Mouse (Mus musculus) cerebellum, adult 18-20 months (tissue): Measurements from ENCODE around the gene Tnfrsf13b.
"Not testable (repeated sequence)": the region's sequence is repeated elsewhere in the genome, so short reads cannot be mapped to it uniquely, and the experiment has no call there.

Experiments
- DNase-seq, 2 experiments: peaks; one replicate each; pipeline ENCODE4 v3.0.0; 2021

Gene Tnfrsf13b

GRCm38 (mm10) chr11:61129305-61129704 is 2.8 kb downstream of the Tnfrsf13b start:
- no peak for DNase-seq

DNA sequence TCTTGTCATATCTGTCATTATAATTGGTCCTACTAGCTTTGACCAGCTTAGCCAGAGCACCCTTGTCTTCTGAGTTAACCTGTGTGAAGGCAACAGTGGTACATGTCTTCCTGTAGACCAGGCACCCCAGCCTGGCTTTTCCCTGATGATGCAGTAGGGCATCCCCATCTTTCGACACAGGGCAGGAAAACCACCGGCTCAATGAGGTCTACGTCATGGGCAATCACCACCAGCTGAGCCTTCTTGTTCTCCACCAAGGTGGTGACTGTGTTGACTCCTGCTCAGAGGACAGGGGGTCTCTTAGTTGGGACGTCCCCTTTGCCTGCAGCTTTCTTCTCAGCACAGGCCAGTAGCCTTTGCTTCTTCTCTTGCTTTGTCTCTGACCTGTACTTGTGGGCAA is 4.1 kb downstream of the Tnfrsf13b start:
- not testable (repeated sequence) for DNase-seq

GRCm38 (mm10) chr11:61132943-61133342 is 6.4 kb downstream of the Tnfrsf13b start:
- DNase-seq = no peak

GRCm38 (mm10) chr11:61141693-61142092 is 15.1 kb downstream of the Tnfrsf13b start:
- DNase-seq = no peak

DNA sequence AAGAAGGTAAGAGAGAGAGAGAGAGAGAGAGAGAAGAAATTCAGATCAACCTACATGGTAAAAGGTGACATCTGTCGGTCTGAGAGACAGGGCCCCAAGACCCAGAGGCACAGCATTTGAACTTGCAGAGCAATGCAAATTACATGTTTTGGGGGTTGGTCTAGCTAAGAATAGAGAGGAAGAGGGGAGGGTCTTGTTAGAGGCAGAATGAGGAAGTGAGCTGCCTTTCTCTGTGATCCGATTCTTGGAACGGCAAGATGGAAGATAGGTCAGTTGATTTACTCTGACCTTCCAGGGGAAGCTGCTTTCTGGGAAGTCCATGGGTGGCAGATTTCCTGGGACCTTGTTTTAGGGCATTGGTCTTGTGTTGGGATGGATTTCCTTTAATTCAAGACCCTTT is 15.7 kb downstream of the Tnfrsf13b start:
- no peak for DNase-seq

GRCm38 (mm10) chr11:61142941-61143530 is 16.5 kb downstream of the Tnfrsf13b start:
- no peak for DNase-seq

- no peak for DNase-seq
These were observed 17.3 kb downstream of the Tnfrsf13b start for GRCm38 (mm10) chr11:61143564-61144469.

DNA sequence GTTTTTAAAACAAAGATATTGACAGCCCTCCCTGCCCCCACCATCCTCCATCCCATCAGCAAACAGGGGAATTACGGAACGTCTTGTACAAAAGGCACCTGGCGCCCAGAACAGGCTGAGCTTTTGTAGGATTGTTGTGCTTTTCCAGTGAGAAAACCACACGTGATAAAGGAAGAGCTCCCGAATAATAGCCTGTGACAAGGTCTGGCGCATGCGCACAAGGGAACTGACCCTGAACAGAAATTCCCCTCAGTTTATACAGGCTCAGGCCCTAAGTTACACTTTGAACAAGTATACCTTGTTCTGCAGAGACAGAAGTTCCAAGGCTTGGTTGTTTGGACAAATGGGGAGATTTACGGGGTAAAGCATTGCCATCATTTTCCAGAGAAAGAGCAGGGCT is 19.0 kb downstream of the Tnfrsf13b start:
- DNase-seq = no peak

DNA sequence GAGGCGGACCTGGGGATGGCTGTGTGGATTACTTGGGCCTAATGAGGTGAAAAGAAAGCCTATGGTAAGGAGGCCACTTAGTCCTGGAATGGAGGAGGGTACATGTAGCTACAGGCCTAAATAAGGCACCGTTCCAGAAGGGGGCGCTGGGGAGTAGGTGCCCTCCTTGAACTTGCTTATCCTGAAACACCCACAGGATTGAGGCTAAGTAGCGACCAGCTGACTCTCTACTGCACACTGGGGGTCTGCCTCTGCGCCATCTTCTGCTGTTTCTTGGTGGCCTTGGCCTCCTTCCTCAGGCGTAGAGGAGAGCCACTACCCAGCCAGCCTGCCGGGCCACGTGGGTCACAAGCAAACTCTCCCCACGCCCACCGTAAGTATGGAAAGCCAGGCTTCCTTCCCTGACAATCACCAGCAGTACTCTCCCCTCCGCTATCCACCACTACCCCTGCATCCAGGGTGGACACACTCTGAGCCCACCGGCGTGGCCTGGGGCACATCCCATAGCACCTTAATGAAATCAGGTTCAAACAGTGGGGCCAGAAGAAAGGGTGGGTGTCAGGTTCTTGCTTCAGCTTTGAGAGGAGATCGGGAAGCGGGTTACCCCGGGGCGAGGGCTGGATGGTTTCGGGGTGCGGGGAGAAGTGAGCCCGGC is 20.2 kb downstream of the Tnfrsf13b start:
- peak; percentile 42 to 49 for DNase-seq

GRCm38 (mm10) chr11:61147300-61147683 is 20.7 kb downstream of the Tnfrsf13b start:
- DNase-seq = peak; percentile 73 to 82

DNA sequence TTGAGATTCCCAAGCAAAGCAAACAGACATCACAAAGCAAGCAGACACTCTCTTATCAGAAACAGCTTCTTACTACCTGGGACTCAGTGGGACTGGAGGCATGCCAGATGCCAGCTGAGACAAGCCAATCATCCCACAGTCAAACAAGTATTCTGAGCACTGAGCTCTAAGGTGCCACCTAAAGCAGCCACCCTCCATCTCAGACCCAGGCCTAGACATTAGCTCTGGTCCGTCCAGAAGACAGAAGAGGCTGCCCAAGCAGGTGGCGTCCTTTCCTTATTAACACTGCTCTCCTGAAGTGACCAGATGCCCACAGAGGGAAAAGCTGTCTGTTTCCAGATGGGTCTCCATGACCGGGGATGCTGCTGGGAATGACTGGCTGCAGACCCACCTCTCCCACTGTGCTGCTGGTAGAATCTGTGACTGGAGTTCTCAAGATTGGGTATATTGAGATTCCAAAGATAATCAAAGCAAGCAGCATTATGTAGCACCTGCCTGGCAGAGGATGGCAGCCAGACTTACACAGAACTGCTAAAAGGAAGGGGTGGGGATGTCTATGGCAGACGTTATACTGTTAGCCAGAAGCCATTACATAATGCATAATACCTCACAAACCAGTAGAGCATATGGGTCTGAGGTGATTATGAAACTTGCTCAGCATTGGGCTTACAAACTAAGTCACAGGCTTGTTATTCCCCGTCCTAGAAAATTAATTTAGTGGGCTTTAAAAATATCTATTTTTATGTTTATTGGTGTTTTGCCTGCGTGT is 23.9 kb downstream of the Tnfrsf13b start:
- no peak for DNase-seq

DNA sequence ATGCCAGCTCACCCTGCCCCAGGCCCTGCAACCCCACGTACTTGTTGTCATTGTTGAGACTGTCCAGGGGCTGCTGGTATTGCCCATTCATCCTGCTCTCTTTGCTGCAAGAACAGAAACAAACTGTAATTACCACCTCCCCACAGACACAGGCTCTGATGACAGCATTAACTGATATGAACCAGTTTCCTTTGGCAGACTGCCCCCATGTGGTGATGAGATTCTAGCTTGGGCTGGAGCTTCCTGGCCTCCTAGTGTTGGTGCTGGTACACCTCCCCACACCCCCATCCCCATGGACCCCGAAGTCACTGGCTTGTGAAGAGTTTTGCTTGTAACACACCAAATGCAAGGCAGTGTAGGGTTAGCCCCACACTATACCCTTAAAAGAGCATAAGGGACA is 29.2 kb downstream of the Tnfrsf13b start:
- peak; percentile 46 to 57 for DNase-seq

GRCm38 (mm10) chr11:61158141-61158540 is 31.6 kb downstream of the Tnfrsf13b start:
- no peak for DNase-seq

DNA sequence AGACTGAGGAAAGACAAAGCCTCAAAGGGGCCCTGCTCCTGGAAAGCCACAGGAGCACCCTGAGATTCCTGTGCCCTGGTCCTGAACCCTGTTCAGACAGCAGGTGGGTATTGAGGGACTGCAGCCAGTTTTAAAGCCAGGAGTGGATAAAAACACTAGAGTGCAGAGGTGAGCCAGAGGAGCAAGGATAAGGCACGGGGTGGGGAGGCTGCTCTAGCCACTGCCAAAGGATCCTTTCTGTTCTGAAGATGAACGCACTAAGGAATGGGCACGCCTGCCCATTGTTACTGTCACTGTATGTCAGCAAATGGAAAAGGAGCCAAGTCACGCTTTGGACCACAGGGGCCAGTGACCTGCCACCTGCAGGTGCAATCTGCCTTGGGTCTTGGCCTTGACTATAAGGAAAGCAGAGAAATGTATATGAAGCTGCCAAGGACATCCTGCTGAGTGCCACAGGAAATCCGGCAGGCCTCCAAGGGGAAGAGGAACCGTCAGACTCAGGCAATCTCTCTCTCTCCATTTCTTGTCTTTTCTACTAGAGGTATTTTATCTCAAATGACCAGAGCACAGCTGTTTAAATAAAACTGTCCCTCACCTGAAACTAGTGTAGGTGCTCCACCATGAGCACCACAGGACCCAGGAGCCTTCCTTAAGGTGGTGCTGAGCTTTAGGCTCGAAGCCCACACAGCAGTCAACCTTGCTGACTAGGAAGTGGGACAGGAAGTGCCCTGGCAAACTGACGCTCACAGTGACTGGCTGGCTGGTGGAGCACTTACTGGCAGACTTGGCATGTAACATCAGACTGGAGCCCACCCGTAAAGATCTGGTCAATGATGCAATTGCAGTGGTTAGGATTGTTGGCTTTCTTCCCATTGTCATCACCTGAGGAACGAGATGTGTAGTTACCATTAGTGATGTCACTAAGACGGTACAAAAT is 33.5 kb downstream of the Tnfrsf13b start:
- peak; percentile 75 to 78 for DNase-seq

DNA sequence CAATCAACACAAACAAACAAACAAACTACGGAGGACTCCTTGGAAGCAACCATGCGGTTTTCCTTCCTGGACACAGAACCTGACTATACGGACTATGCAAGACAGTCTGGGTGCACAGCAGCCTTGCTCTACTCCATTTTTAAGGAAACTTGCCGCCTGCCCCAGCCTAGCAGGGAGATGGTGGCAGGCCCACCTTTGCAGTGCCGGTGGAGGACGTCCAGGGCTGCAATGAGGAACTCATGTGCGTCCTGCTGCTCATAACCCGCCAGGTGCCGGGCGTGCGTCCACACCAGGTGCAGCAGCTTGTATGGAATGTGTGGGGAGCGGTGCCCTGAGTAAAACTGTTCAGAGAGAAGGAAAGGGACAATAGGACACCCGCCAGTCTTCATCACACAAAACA is 34.6 kb downstream of the Tnfrsf13b start:
- DNase-seq = no peak

DNA sequence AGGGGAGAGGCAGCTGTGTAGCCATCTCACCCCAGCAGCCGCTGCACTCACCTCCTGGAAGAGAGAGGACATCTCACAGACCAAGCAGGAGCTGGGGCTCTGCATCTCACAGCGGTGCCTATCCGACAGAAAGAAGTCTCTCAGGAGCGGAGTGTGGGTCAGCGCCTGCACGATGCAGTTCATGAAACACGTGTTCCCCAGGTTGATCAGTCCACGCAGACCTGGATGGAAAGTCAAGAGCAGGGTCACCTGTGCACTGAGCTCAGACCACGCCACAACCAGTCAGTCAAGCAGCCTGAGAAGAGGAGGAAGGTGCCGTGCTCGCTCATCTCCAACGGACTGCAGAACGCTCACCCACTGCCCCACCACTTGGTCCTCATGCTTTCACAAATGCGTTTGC is 36.2 kb downstream of the Tnfrsf13b start:
- DNase-seq = no peak

GRCm38 (mm10) chr11:61163341-61163740 is 36.8 kb downstream of the Tnfrsf13b start:
- no peak for DNase-seq

DNA sequence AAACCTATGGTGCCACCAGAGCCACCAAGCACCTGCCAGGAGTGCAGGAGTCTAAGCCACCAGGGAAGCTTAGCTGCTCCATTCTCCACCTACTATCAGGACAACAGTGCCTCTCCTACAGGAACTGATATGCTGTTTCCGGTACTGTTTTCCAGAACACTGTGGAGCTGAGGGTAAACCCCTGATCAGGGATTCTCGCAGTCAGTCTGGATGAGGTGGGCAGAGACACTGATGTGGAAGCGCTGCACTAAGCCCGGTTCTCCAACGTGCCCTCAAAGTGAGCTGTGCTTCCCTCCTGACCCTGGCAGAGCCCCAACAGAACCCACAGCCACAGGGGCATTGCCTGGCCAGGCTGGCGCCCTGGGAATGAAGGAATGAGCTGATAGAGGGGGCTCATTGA is 37.8 kb downstream of the Tnfrsf13b start:
- no peak for DNase-seq

- no peak for DNase-seq
These were observed 38.3 kb downstream of the Tnfrsf13b start for GRCm38 (mm10) chr11:61164881-61165280.

GRCm38 (mm10) chr11:61170184-61170583 is 43.6 kb downstream of the Tnfrsf13b start:
- DNase-seq = no peak

- DNase-seq = peak in 1 of 2 experiments; percentile 38
These were observed 46.9 kb downstream of the Tnfrsf13b start for GRCm38 (mm10) chr11:61173477-61173876.
